Mouse (Mus musculus) thymus, adult 2 months (tissue): Measurements from ENCODE around the gene Duoxa1. TPM values are rescaled to one million over a fixed set of nuclear protein-coding genes. Genes with fewer than 3 reads are reported as not detected.

ENCODE experiments used
- DNase-seq: peaks from one replicate; pipeline ENCODE4 v3.0.0; 2021
- H3K27ac ChIP-seq: fragments of 200-500 bp; 2 replicates; pipeline ENCODE4 v1.5.1; 2012; ENCODE audit warnings: low read length, control low read depth; ENCODE audit not compliant: control insufficient read depth, insufficient read depth
- H3K27me3 ChIP-seq: fragments of 200-500 bp; 2 replicates; pipeline ENCODE4 v1.6.1; 2012; ENCODE audit warnings: mild to moderate bottlenecking, low read length, moderate library complexity, mixed read lengths; ENCODE audit not compliant: control insufficient read depth, insufficient read depth
- H3K36me3 ChIP-seq: fragments of 200-500 bp; 2 replicates; pipeline ENCODE4 v1.6.1; 2012; ENCODE audit warnings: mild to moderate bottlenecking, low read length, moderate library complexity; ENCODE audit not compliant: control insufficient read depth, insufficient read depth
- H3K4me1 ChIP-seq: fragments of 200-500 bp; replicated peaks from 2 replicates; pipeline ENCODE4 v1.6.1; 2012; ENCODE audit warnings: low read length; ENCODE audit not compliant: control insufficient read depth, insufficient read depth
- H3K4me3 ChIP-seq: fragments of 200-500 bp; 2 replicates; pipeline ENCODE4 v1.5.1; 2012; ENCODE audit warnings: mild to moderate bottlenecking, low read length, control low read depth, moderate library complexity; ENCODE audit not compliant: control insufficient read depth, insufficient read depth
- CTCF ChIP-seq: fragments of 200-500 bp; IDR thresholded peaks from 2 replicates; pipeline ENCODE4 v1.5.1; 2012; ENCODE audit warnings: mild to moderate bottlenecking, control low read depth, low read length, moderate library complexity, borderline replicate concordance; ENCODE audit not compliant: control insufficient read depth, poor library complexity, insufficient read depth; ENCODE audit errors: extremely low read depth
- POLR2A ChIP-seq: fragments of 200-500 bp; IDR thresholded peaks from 2 replicates; pipeline ENCODE4 v1.6.1; 2012; ENCODE audit warnings: mild to moderate bottlenecking, low read length, control low read depth, moderate library complexity; ENCODE audit not compliant: control insufficient read depth, poor library complexity, insufficient read depth; ENCODE audit errors: extremely low read depth
- WGBS: fragments of 180-500 bp; shearing (Covaris S2); methylation state at CpG from one replicate; pipeline ENCODE4 v1.1.7; 2018; 5-methylcytosine and 5-hydroxymethylcytosine counted together
- polyA plus RNA-seq: library from polyadenylated mRNA; depleted of rRNA; stranded (reverse); fragments of >200 nt; gene quantifications from 2 replicates; pipeline ENCODE4 v1.2.3, GENCODE M21; 2012; rRNA removed

Duoxa1 gene
- polyA plus RNA-seq, 1 experiment: 5.3 TPM

- H3K27me3 ChIP-seq: no peaks in the 10 kb centered on the region
- H3K4me1 ChIP-seq: no peaks in the 10 kb centered on the region
- TF ChIP-seq POLR2A: no peak
- no peak for TF ChIP-seq CTCF
- no peak overlapping the region for H3K27ac ChIP-seq
- DNase-seq: no peak
- H3K4me3 ChIP-seq: no peak overlapping the region
- 95% methylated on average over 3 of the region's 3 CpGs for WGBS
- no peaks in the 10 kb centered on the region for H3K36me3 ChIP-seq
Measured at GRCm38 (mm10) chr2:122278769-122279168, 34.8 kb downstream of the Duoxa1 start.

DNA sequence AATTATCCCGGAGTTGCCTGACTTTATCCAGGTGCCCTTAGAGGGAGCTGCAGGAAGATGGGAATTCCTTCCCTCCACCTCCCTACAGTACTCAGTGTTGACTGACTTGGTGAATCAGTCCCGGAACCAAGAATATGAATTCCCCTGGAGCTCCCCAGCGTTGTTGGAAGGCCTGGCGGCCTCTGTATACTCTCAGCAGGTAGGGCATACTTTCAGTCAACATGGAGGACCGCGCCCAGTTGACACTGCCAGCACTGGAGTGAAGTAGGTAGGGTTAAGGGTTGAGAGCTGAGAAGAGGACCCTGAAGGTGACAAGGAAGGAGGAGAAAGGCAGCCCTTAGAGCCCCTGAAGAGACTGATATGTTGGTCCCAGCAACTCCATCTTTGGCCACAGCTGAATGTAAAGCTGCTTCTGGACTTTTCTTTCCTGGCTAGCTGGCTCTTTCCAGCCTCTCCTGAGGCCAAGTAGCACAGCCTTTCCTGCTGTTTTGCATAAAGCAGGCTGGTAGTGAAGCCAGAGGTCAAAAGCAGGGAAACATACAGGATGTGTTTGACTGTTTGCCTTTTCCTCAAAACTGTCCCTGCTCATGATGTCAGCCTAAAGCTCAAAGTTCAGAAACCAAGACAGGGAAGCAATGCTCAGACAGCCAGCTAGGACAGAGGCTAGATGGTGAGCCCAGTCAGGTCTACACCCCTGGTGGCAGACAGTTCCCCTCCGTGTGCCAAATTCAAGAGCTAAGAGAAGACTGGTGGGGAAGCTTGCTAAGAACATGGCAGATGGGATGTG is 46.9 kb downstream of the Duoxa1 start:
- H3K27ac ChIP-seq: no peak overlapping the region
- DNase-seq: no peak
- no peaks in the 10 kb centered on the region for H3K27me3 ChIP-seq
- H3K36me3 ChIP-seq: no peaks in the 10 kb centered on the region
- no peak overlapping the region for H3K4me3 ChIP-seq
- 93% methylated on average over 7 of the region's 7 CpGs for WGBS
- H3K4me1 ChIP-seq: no peaks in the 10 kb centered on the region
- no peak for TF ChIP-seq CTCF
- no peak for TF ChIP-seq POLR2A

DNA sequence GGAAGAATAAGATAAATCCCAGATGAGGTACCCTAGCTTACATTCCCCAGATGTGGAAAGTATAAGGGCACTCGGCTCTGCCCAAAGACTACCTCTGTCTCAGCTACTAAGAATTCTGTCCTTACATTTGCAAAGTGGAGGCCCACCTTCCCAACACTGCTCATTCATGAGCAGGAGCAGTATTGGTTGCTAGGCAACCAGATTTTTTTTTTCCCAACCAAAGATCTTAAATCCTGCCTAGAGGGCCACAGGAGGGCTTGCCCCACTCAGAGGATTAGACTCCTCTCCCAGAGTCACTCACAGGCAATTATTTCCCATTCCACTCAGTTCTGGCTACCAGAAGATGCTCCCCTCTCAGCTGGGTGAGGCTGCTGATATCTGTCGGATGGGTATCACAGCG is 48.8 kb downstream of the Duoxa1 start:
- no peak for DNase-seq
- peaks cover 7% of the 10 kb centered on the region; the same call in 1 of the 2 replicates for H3K4me1 ChIP-seq
- H3K27ac ChIP-seq: no peak overlapping the region
- TF ChIP-seq POLR2A: no peak
- no peak for TF ChIP-seq CTCF
- H3K36me3 ChIP-seq: no peaks in the 10 kb centered on the region; the same call in 1 of the 2 replicates
- WGBS: 98% methylated on average over 3 of the region's 3 CpGs
- H3K4me3 ChIP-seq: no peak overlapping the region
- no peaks in the 10 kb centered on the region for H3K27me3 ChIP-seq

DNA sequence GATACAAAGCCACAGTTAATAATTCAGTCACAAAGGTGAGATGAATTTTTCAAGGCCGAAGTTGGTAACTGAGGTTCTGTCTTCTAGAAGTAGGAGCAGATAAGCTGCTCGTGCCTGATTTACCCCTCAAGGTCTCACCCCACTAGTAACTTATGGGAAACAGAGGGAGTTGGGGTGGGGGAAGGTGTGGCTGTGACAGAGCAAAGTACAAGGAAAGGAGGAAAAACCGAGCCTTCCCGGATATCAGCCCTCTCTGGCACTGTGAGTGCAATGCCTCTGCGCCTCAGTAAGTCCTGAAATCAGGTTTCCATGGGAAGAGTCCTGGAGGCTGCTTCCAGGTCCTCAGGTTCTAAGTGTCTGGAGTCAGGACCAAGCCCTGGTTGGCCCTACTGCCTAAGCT is 52.8 kb downstream of the Duoxa1 start:
- no peaks in the 10 kb centered on the region; the same call in 1 of the 2 replicates for H3K36me3 ChIP-seq
- no peak for DNase-seq
- no peak overlapping the region for H3K27ac ChIP-seq
- 94% methylated on average over 5 of the region's 5 CpGs for WGBS
- H3K4me1 ChIP-seq: peaks cover 13% of the 10 kb centered on the region
- no peaks in the 10 kb centered on the region for H3K27me3 ChIP-seq
- TF ChIP-seq CTCF: no peak
- no peak for TF ChIP-seq POLR2A
- H3K4me3 ChIP-seq: no peak overlapping the region

- no peak overlapping the region for H3K4me3 ChIP-seq
- no peak overlapping the region for H3K27ac ChIP-seq
- WGBS: 98% methylated on average over 5 of the region's 5 CpGs
- H3K36me3 ChIP-seq: no peaks in the 10 kb centered on the region; the same call in 1 of the 2 replicates
- DNase-seq: no peak
- H3K4me1 ChIP-seq: peaks cover 13% of the 10 kb centered on the region
- TF ChIP-seq POLR2A (no peak), CTCF (no peak)
- H3K27me3 ChIP-seq: no peaks in the 10 kb centered on the region
Measured at GRCm38 (mm10) chr2:122255997-122256396, 57.5 kb downstream of the Duoxa1 start.

Other genes with a start within 250 kb of the Duoxa1 start
- 14.0 and 14.9 TPM in 2 replicates for gene Spg11, start 195.3 kb downstream of the Duoxa1 start, polyA plus RNA-seq
- gene B2m, start 166.0 kb downstream of the Duoxa1 start, polyA plus RNA-seq: 1,110 and 1,280 TPM in 2 replicates
- 0.12 and 0.13 TPM in 2 replicates for gene Trim69, start 153.0 kb downstream of the Duoxa1 start, polyA plus RNA-seq
- gene Patl2, start 127.5 kb downstream of the Duoxa1 start, polyA plus RNA-seq: 0.61 and 0.92 TPM in 2 replicates
- not detected in 2 replicates for gene Terb2, start 127.5 kb downstream of the Duoxa1 start, polyA plus RNA-seq
- 16.7 and 19.0 TPM in 2 replicates for gene Sord, start 79.0 kb downstream of the Duoxa1 start, polyA plus RNA-seq
- 0.19 and 0.48 TPM in 2 replicates for gene Duox2, start 15.3 kb downstream of the Duoxa1 start, polyA plus RNA-seq
- 0.27 and 0.71 TPM in 2 replicates for gene Duoxa2, start 14.8 kb downstream of the Duoxa1 start, polyA plus RNA-seq
- 0.26 and 0.42 TPM in 2 replicates for gene Duox1, start 1.9 kb upstream of the Duoxa1 start, polyA plus RNA-seq
- 36.3 and 41.9 TPM in 2 replicates for gene Shf, start 55.4 kb upstream of the Duoxa1 start, polyA plus RNA-seq
- gene Slc28a2, start 112.7 kb upstream of the Duoxa1 start, polyA plus RNA-seq: 22.9 and 28.7 TPM in 2 replicates
- gene Gm14085, start 171.2 kb upstream of the Duoxa1 start, polyA plus RNA-seq: 4.7 and 4.8 TPM in 2 replicates